Mouse (Mus musculus) lung, embryonic 14.5 days (tissue): ENCODE data around the gene 4930402F06Rik. TPM values are rescaled to one million over a fixed set of nuclear protein-coding genes. Genes with fewer than 3 reads are reported as not detected.
A peak's percentile ranks its signal among the peaks of the same experiment; 100 is the strongest.

Experiments
- ATAC-seq: fragments of 200-750 bp; cut with Nextera tagmentation; 2 replicates; pipeline ENCODE4 v1.8.0; 2017; ENCODE audit warnings: mild to moderate bottlenecking, moderate TSS enrichment, moderate library complexity; ENCODE audit not compliant: insufficient read depth
- DNase-seq: peaks from one replicate; pipeline ENCODE4 v3.0.0-alpha.2; 2015
- H3K27ac ChIP-seq: fragments of 300-500 bp; sonication (generic); 2 replicates; pipeline ENCODE4 v1.5.1; 2014; ENCODE audit warnings: low read depth, mild to moderate bottlenecking, moderate library complexity
- H3K27me3 ChIP-seq: fragments of 300-500 bp; sonication (generic); 2 replicates; pipeline ENCODE4 v1.6.1; 2014; ENCODE audit warnings: low read length, control low read depth; ENCODE audit not compliant: insufficient read depth
- H3K36me3 ChIP-seq: fragments of 300-500 bp; sonication (generic); 2 replicates; pipeline ENCODE4 v1.6.1; 2014; ENCODE audit warnings: control low read depth; ENCODE audit not compliant: insufficient read depth
- H3K4me1 ChIP-seq: fragments of 300-500 bp; sonication (generic); 2 replicates; pipeline ENCODE4 v1.6.1; 2014; ENCODE audit warnings: antibody characterized with exemption, control low read depth; ENCODE audit not compliant: insufficient read depth
- H3K4me2 ChIP-seq: fragments of 300-500 bp; sonication (generic); 2 replicates; pipeline ENCODE4 v1.6.1; 2014; ENCODE audit warnings: mild to moderate bottlenecking
- H3K4me3 ChIP-seq: fragments of 300-500 bp; sonication (generic); 2 replicates; pipeline ENCODE4 v1.5.1; 2014; ENCODE audit warnings: low read depth, low read length
- H3K9ac ChIP-seq: fragments of 300-500 bp; sonication (generic); 2 replicates; pipeline ENCODE4 v1.6.1; 2014
- H3K9me3 ChIP-seq: fragments of 300-500 bp; sonication (generic); 2 replicates; pipeline ENCODE4 v1.6.1; 2016; ENCODE audit warnings: low read depth, low read length, control low read depth
- CTCF ChIP-seq: IDR thresholded peaks from 2 replicates; pipeline ENCODE4 v1.5.1; 2016; ENCODE audit warnings: antibody characterized with exemption, low read depth
- WGBS: fragments of 180-500 bp; shearing (Covaris S2); extraction: QIAGEN DNeasy Blood & Tissue Kit; methylation state at CpG from one replicate; pipeline ENCODE4 v1.1.7; 2014; 5-methylcytosine and 5-hydroxymethylcytosine counted together
- polyA plus RNA-seq: library from polyadenylated mRNA; unstranded; fragments of >200 nt; fragmentation: Nextera tagmentation; extraction: Ambion mirVana; gene quantifications from 2 replicates; pipeline ENCODE4 v1.2.1, GENCODE M21; 2014

Gene 4930402F06Rik
- polyA plus RNA-seq, 1 experiment from 2014 or later = not detected

GRCm38 (mm10) chr2:35397590-35398173, 707 bp upstream of the 4930402F06Rik start:
- Histone ChIP-seq H3K9me3 (no peaks in the 10 kb centered on the region), H3K36me3 (peaks cover 11% of the 10 kb centered on the region; the same call in 1 of the 2 replicates), H3K9ac (no peak overlapping the region), H3K4me3 (no peak overlapping the region), H3K4me2 (no peak overlapping the region), H3K27ac (no peak overlapping the region), H3K4me1 (0 out of 2 replicates have a peak, but pooled peaks cover 2% of the 10 kb centered on the region), H3K27me3 (no peaks in the 10 kb centered on the region)
- DNase-seq (peak; percentile 90), ATAC-seq (peak; percentile 11; the same call in 1 of the 2 replicates)
- peak; percentile 89 for TF ChIP-seq CTCF
- 38% methylated on average over 11 of the region's 11 CpGs for WGBS

- no peak for DNase-seq
- no peak for TF ChIP-seq CTCF
- 64% methylated on average over 9 of the region's 9 CpGs for WGBS
These were observed 11.5 kb downstream of the 4930402F06Rik start for GRCm38 (mm10) chr2:35385441-35385871.

GRCm38 (mm10) chr2:35379306-35379705, 17.7 kb downstream of the 4930402F06Rik start:
- no peaks in the 10 kb centered on the region for H3K36me3 ChIP-seq
- H3K4me2 ChIP-seq = no peak overlapping the region
- no peaks in the 10 kb centered on the region for H3K9me3 ChIP-seq
- WGBS = 61% methylated on average over 9 of the region's 9 CpGs
- no peak overlapping the region for H3K27ac ChIP-seq
- no peak for DNase-seq
- H3K9ac ChIP-seq = no peak overlapping the region
- H3K4me1 ChIP-seq = no peaks in the 10 kb centered on the region
- no peaks in the 10 kb centered on the region for H3K27me3 ChIP-seq
- no peak for ATAC-seq
- no peak overlapping the region for H3K4me3 ChIP-seq
- TF ChIP-seq CTCF = no peak

More at GRCm38 (mm10) chr2:35385441-35385871, 11.5 kb downstream of the 4930402F06Rik start:
- ATAC-seq = no peak
- H3K4me3 ChIP-seq = no peak overlapping the region
- H3K27ac ChIP-seq = no peak overlapping the region
- H3K36me3 ChIP-seq = no peaks in the 10 kb centered on the region
- H3K4me1 ChIP-seq = no peaks in the 10 kb centered on the region
- no peak overlapping the region for H3K9ac ChIP-seq
- no peak overlapping the region for H3K4me2 ChIP-seq
- H3K27me3 ChIP-seq = no peaks in the 10 kb centered on the region
- peaks cover 5% of the 10 kb centered on the region; the same call in 1 of the 2 replicates for H3K9me3 ChIP-seq

- DNase-seq = peak; percentile 35
- H3K27me3 ChIP-seq = no peaks in the 10 kb centered on the region
- 7% methylated on average over 6 of the region's 6 CpGs for WGBS
- H3K36me3 ChIP-seq = no peaks in the 10 kb centered on the region
- no peak overlapping the region for H3K27ac ChIP-seq
- no peak overlapping the region for H3K4me2 ChIP-seq
- no peaks in the 10 kb centered on the region for H3K9me3 ChIP-seq
- H3K4me1 ChIP-seq = no peaks in the 10 kb centered on the region
- no peak overlapping the region for H3K4me3 ChIP-seq
- no peak for ATAC-seq
- no peak for TF ChIP-seq CTCF
- H3K9ac ChIP-seq = no peak overlapping the region
These were observed 19.4 kb downstream of the 4930402F06Rik start for GRCm38 (mm10) chr2:35377600-35377999.

- TF ChIP-seq CTCF = peak; percentile 72
- DNase-seq (peak; percentile 79), ATAC-seq (no peak)
- no peaks in the 10 kb centered on the region for H3K4me1 ChIP-seq
- H3K36me3 ChIP-seq = no peaks in the 10 kb centered on the region
- WGBS = 18% methylated on average over 3 of the region's 3 CpGs
- H3K27me3 ChIP-seq = no peaks in the 10 kb centered on the region
- no peak overlapping the region for H3K27ac ChIP-seq
- no peak overlapping the region for H3K9ac ChIP-seq
- no peak overlapping the region for H3K4me3 ChIP-seq
- H3K4me2 ChIP-seq = no peak overlapping the region
- no peaks in the 10 kb centered on the region for H3K9me3 ChIP-seq
These were observed 24.0 kb downstream of the 4930402F06Rik start for GRCm38 (mm10) chr2:35373003-35373402.

- Histone ChIP-seq H3K27me3 (no peaks in the 10 kb centered on the region), H3K36me3 (no peaks in the 10 kb centered on the region), H3K4me1 (no peaks in the 10 kb centered on the region), H3K27ac (no peak overlapping the region), H3K4me3 (no peak overlapping the region), H3K9me3 (no peaks in the 10 kb centered on the region), H3K4me2 (no peak overlapping the region), H3K9ac (no peak overlapping the region)
- no peak for TF ChIP-seq CTCF
- ATAC-seq (no peak), DNase-seq (no peak)
These were observed 26.3 kb downstream of the 4930402F06Rik start for GRCm38 (mm10) chr2:35370686-35371085.

- DNase-seq (no peak), ATAC-seq (no peak)
- H3K4me1 ChIP-seq = no peaks in the 10 kb centered on the region
- no peak within 1 kb of the TSS for H3K9ac ChIP-seq
- H3K27me3 ChIP-seq = no peaks in the 10 kb centered on the region
- no peaks in the 10 kb centered on the region for H3K9me3 ChIP-seq
- H3K36me3 ChIP-seq = no peaks in the 10 kb centered on the region
- no peak within 1 kb of the TSS for H3K4me2 ChIP-seq
- TF ChIP-seq CTCF = no peak
- H3K27ac ChIP-seq = no peak within 1 kb of the TSS
- 53% methylated on average over 2 of the region's 2 CpGs for WGBS
- no peak within 1 kb of the TSS for H3K4me3 ChIP-seq
These were observed 29.3 kb downstream of the 4930402F06Rik start, which contains the start of gene 4930568D16Rik for GRCm38 (mm10) chr2:35367629-35368028. 4930568D16Rik (minus strand) TSS chr2:35367729.
